Mouse (Mus musculus): ENCODE results near the gene Tcf23. TPM values are rescaled to one million over a fixed set of nuclear protein-coding genes. Genes with fewer than 3 reads are reported as not detected.

Tcf23 gene
- polyA plus RNA-seq, 1 experiment, result 0.62 TPM

DNA sequence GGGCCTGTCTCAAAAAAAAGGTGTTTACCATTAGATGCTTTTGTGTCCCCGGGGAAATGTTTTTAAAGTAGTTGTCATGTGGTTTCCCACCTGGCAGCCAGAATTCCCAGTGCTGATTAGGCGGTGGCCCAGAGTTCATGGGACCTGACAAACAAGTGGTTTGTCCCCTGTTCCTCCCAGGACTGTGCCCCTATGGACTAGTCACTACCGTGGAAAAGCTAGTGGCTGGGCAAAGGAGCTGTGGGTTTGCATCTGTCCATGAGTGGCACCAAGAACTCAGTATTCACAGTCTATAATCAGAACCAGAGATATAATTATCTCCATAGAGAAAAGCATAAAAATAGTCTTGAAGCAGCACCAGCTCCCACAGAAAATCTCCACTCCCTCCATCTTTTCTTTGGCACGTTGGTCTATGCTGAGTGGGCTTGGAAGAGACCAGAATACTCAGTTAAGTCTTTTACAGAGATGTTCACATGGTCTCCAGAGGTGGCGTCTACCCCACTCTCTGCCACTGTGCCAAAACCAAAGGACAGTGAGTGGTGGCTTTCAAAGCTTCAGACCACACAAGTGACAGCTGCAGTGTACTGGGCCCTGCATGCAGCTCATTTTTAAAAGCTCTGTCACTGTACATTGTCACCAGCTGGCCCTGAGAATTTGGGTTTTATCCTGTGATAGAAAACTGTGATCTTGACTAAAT, 24.7 kb downstream of the Tcf23 start:
- no peaks in the 10 kb centered on the region for H3K36me3 ChIP-seq (ENCODE audit: control insufficient read depth, insufficient read depth)
- H3K79me2 ChIP-seq (ENCODE audit: control insufficient read depth, insufficient read depth), result no peaks in the 10 kb centered on the region
- H3K4me2 ChIP-seq (ENCODE audit: low read depth), result no peak overlapping the region
- no peak overlapping the region for H3K4me3 ChIP-seq
- no peak overlapping the region for H3ac ChIP-seq (ENCODE audit: control insufficient read depth, insufficient read length)
- H3K27me3 ChIP-seq (ENCODE audit: control insufficient read depth, insufficient read depth, insufficient read length), result peaks cover 6% of the 10 kb centered on the region
- TF ChIP-seq E2F4 (IDR thresholded peaks at IDR 0.05; ENCODE audit: insufficient read depth) (no peak), CEBPB (IDR thresholded peaks at IDR 0.05; ENCODE audit: insufficient read depth, poor library complexity, severe bottlenecking) (no peak), TCF12 (IDR thresholded peaks at IDR 0.05; ENCODE audit: insufficient read depth, poor library complexity, severe bottlenecking) (peak; percentile 75), TCF3 (IDR thresholded peaks at IDR 0.05; ENCODE audit: insufficient read length, low read depth) (no peak), MYOD1 (IDR thresholded peaks at IDR 0.05; ENCODE audit: control insufficient read depth in 1 of 3, insufficient read length in 2 of 3, low read depth in 2 of 3) (peak; percentile 30 to 80 (median 53)), MYOG (IDR thresholded peaks at IDR 0.05; ENCODE audit: control insufficient read depth in 1 of 3, insufficient read depth in 1 of 3, insufficient read length in 2 of 3, low read depth in 2 of 3) (peak in 2 of 3 experiments; percentile 75 to 83), MAX (IDR thresholded peaks at IDR 0.05; ENCODE audit: low read depth) (no peak), SRF (IDR thresholded peaks at IDR 0.05; ENCODE audit: control insufficient read depth, insufficient read length, low read depth) (no peak)

DNA sequence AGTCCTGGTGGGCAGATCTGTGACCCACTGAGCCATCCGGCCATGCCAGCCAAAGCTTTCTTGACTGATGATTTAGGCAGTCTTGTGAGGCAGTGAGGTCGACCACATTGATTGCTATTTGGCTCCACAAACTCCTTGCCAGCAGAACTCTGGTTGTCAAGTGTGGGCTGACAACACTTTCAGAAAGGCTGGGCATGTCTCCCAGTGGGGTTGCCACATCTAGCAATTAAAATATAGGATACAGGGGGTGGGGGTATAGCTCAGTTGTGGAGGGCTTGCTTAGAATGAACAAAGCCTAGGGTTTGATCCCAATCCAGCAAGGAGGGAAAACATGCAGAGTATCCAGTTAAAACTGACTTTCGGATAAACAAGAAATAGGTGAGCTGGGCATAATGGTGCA, 25.6 kb downstream of the Tcf23 start:
- H3K79me2 ChIP-seq (ENCODE audit: control insufficient read depth, insufficient read depth), result no peaks in the 10 kb centered on the region
- H3K4me2 ChIP-seq (ENCODE audit: low read depth), result no peak overlapping the region
- H3K27me3 ChIP-seq (ENCODE audit: control insufficient read depth, insufficient read depth, insufficient read length), result peaks cover 5% of the 10 kb centered on the region
- no peak overlapping the region for H3ac ChIP-seq (ENCODE audit: control insufficient read depth, insufficient read length)
- H3K36me3 ChIP-seq (ENCODE audit: control insufficient read depth, insufficient read depth), result no peaks in the 10 kb centered on the region
- H3K4me3 ChIP-seq, result no peak overlapping the region
- TF ChIP-seq TCF3 (IDR thresholded peaks at IDR 0.05; ENCODE audit: insufficient read length, low read depth) (no peak), REST (IDR thresholded peaks at IDR 0.05; ENCODE audit: insufficient read depth, insufficient read length) (no peak), MYOG (IDR thresholded peaks at IDR 0.05; ENCODE audit: control insufficient read depth in 1 of 3, insufficient read depth in 1 of 3, insufficient read length in 2 of 3, low read depth in 2 of 3) (no peak), USF1 (IDR thresholded peaks at IDR 0.05; ENCODE audit: low read depth) (no peak), E2F4 (IDR thresholded peaks at IDR 0.05; ENCODE audit: insufficient read depth) (no peak), SRF (IDR thresholded peaks at IDR 0.05; ENCODE audit: control insufficient read depth, insufficient read length, low read depth) (no peak), MYOD1 (IDR thresholded peaks at IDR 0.05; ENCODE audit: control insufficient read depth in 1 of 3, insufficient read length in 2 of 3, low read depth in 2 of 3) (no peak), MAX (IDR thresholded peaks at IDR 0.05; ENCODE audit: low read depth) (no peak), TCF12 (IDR thresholded peaks at IDR 0.05; ENCODE audit: insufficient read depth, poor library complexity, severe bottlenecking) (no peak), POLR2AphosphoS2 (IDR thresholded peaks at IDR 0.05; ENCODE audit: insufficient read length, low read depth) (no peak), CEBPB (IDR thresholded peaks at IDR 0.05; ENCODE audit: insufficient read depth, poor library complexity, severe bottlenecking) (no peak), POLR2A (IDR thresholded peaks at IDR 0.05; ENCODE audit: insufficient read length, low read depth) (no peak)

DNA sequence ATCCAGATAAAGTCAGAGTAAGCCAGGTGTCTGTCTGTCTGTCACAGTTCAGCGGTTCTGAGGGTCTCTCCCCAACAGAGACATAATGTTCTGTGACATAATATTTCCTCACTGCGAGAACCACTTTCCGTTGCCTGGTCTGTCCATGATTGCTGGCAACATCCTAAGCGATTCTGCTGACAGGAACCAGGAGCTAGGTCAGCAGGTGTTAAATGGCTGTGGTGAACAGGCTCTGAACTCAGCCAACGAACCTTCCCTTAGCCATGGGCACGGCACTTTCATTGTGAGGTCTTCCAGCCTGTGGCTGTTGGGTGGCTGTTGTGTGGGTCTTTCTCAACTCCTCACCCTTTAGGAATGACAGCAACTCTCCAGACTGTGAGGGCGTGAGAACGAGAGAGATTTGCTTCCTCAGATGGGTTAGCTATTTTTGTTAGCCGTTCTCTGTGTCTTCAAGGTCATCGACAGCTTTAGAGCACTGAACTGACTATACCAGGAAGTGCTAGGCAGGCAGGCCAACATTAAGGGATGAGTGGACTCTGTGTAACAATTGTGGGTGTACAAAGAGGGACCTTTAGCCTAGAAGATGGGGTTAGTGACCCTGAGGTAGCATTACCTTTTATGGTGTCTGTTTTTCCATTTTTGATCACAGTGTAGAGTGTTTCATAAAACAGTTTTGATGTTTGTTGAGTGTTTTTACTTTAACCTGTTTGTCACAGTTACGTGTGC, 26.6 kb downstream of the Tcf23 start:
- peak overlapping the region; percentile 15 for H3K4me2 ChIP-seq (ENCODE audit: low read depth)
- H3K79me2 ChIP-seq (ENCODE audit: control insufficient read depth, insufficient read depth), result no peaks in the 10 kb centered on the region

DNA sequence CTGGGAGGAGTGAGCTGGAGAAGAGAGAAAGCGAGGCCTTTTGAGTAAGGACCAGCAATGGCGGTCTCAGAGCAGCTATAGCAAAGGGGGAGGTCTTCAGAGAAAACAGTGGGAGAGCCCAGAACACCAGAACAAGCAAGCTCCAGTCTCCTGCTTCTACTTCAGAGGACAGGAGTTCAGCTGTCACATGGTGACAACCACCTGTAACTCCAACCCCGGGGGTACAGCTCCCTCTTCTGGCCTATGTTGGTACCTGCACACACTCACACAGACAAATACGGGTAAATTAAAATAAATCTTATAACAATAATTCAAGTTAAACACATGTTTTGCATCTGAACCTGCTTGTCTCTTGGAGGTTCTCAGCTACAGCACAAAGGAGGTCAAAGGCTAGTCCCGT, 29.8 kb downstream of the Tcf23 start:
- H3K36me3 ChIP-seq (ENCODE audit: control insufficient read depth, insufficient read depth), result no peaks in the 10 kb centered on the region
- TF ChIP-seq TCF12 (IDR thresholded peaks at IDR 0.05; ENCODE audit: insufficient read depth, poor library complexity, severe bottlenecking) (no peak), SRF (IDR thresholded peaks at IDR 0.05; ENCODE audit: control insufficient read depth, insufficient read length, low read depth) (no peak), TCF3 (IDR thresholded peaks at IDR 0.05; ENCODE audit: insufficient read length, low read depth) (no peak), USF1 (IDR thresholded peaks at IDR 0.05; ENCODE audit: low read depth) (peak; percentile 71), E2F4 (IDR thresholded peaks at IDR 0.05; ENCODE audit: insufficient read depth) (no peak), POLR2A (IDR thresholded peaks at IDR 0.05; ENCODE audit: insufficient read length, low read depth) (no peak), POLR2AphosphoS2 (IDR thresholded peaks at IDR 0.05; ENCODE audit: insufficient read length, low read depth) (no peak), MYOD1 (IDR thresholded peaks at IDR 0.05; ENCODE audit: control insufficient read depth in 1 of 3, insufficient read length in 2 of 3, low read depth in 2 of 3) (peak in 1 of 3 experiments; percentile 38), REST (IDR thresholded peaks at IDR 0.05; ENCODE audit: insufficient read depth, insufficient read length) (no peak), MAX (IDR thresholded peaks at IDR 0.05; ENCODE audit: low read depth) (no peak), MYOG (IDR thresholded peaks at IDR 0.05; ENCODE audit: control insufficient read depth in 1 of 3, insufficient read depth in 1 of 3, insufficient read length in 2 of 3, low read depth in 2 of 3) (peak in 1 of 3 experiments; percentile 11), CEBPB (IDR thresholded peaks at IDR 0.05; ENCODE audit: insufficient read depth, poor library complexity, severe bottlenecking) (no peak)

More for the DNA sequence above, 26.6 kb downstream of the Tcf23 start:
- Histone ChIP-seq H3K4me3 (no peak overlapping the region), H3K27me3 (ENCODE audit: control insufficient read depth, insufficient read depth, insufficient read length) (no peaks in the 10 kb centered on the region), H3K36me3 (ENCODE audit: control insufficient read depth, insufficient read depth) (no peaks in the 10 kb centered on the region), H3ac (ENCODE audit: control insufficient read depth, insufficient read length) (no peak overlapping the region)
- no peak for TF ChIP-seq E2F4 (IDR thresholded peaks at IDR 0.05; ENCODE audit: insufficient read depth)
- peak in 1 of 3 experiments; percentile 3 for TF ChIP-seq MYOG (IDR thresholded peaks at IDR 0.05; ENCODE audit: control insufficient read depth in 1 of 3, insufficient read depth in 1 of 3, insufficient read length in 2 of 3, low read depth in 2 of 3)
- TF ChIP-seq MYOD1 (IDR thresholded peaks at IDR 0.05; ENCODE audit: control insufficient read depth in 1 of 3, insufficient read length in 2 of 3, low read depth in 2 of 3), result peak in 2 of 3 experiments; percentile 60 to 83

More for the DNA sequence above, 29.8 kb downstream of the Tcf23 start:
- no peaks in the 10 kb centered on the region for H3K27me3 ChIP-seq (ENCODE audit: control insufficient read depth, insufficient read depth, insufficient read length)
- no peak overlapping the region for H3K4me2 ChIP-seq (ENCODE audit: low read depth)
- H3ac ChIP-seq (ENCODE audit: control insufficient read depth, insufficient read length), result no peak overlapping the region
- no peaks in the 10 kb centered on the region for H3K79me2 ChIP-seq (ENCODE audit: control insufficient read depth, insufficient read depth)
- no peak overlapping the region for H3K4me3 ChIP-seq

All from myocyte (in vitro differentiated cells).